Mouse (Mus musculus) urinary bladder, postnatal 0 days (tissue): ENCODE results near the gene Umad1. TPM values are rescaled to one million over a fixed set of nuclear protein-coding genes. Genes with fewer than 3 reads are reported as not detected.

ENCODE experiments used
- polyA plus RNA-seq: library from polyadenylated mRNA; unstranded; fragments of >200 nt; fragmentation: Nextera tagmentation; extraction: Ambion mirVana; gene quantifications from 2 replicates; pipeline ENCODE4 v1.2.1, GENCODE M21; 2015

Umad1 gene
- 13.6 and 16.4 TPM in 2 replicates for polyA plus RNA-seq

GRCm38 (mm10) chr6:8259004-8259666 is at the start of gene Umad1, which contains the start of the genes Rpa3 and Gm45062:
Gene Umad1 (plus strand): TSS chr6:8259288.
Gene Rpa3 (minus strand): TSS chr6:8259173.
Gene Gm45062 (plus strand): TSS chr6:8259450.

Other genes starting within 250 kb of the Umad1 start
- 0.59 and 0.79 TPM in 2 replicates for gene Col28a1, start 66.7 kb upstream of the Umad1 start, polyA plus RNA-seq
- gene Mios, start 50.1 kb upstream of the Umad1 start, polyA plus RNA-seq: 13.1 and 14.3 TPM in 2 replicates
- gene Rpa3, start 115 bp upstream of the Umad1 start, polyA plus RNA-seq: 71.1 and 80.7 TPM in 2 replicates
- 0.50 and 0.92 TPM in 2 replicates for gene Gm45062, start 162 bp downstream of the Umad1 start, polyA plus RNA-seq